Mouse (Mus musculus) bone marrow, adult 2 months (tissue): Measurements from ENCODE around the gene Rai14.

ENCODE experiments used
- CTCF ChIP-seq: fragments of 200-500 bp; IDR thresholded peaks from 2 replicates; pipeline ENCODE4 v1.5.1; 2011; ENCODE audit warnings: low read length, control low read depth; ENCODE audit not compliant: control insufficient read depth, insufficient read depth
- POLR2A ChIP-seq: fragments of 200-500 bp; IDR thresholded peaks from 2 replicates; pipeline ENCODE4 v1.6.1; 2011; ENCODE audit warnings: low read depth, mild to moderate bottlenecking, control low read depth, low read length, borderline replicate concordance; ENCODE audit not compliant: control insufficient read depth

DNA sequence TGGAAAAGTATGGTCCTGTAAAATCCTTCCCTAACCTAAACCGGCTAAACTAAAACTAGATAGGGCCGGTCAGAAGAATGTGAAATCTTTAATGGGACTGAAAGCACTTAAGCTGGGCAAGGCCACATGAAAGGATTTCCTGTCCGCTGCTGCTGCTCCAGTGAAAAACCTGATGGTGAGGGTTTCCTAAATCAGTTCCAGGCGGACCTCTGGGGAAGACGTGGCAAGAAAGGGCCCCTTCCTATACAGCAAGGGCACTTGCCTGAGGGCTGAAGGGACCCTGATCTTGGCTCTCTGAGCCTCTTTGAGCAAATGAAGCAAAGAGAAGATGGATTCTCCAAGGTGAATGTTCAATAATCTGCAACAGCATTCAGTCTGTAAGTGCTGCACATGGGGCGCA, 80.2 kb downstream of the Rai14 start:
- no peak for TF ChIP-seq POLR2A
- TF ChIP-seq CTCF, result no peak
